Mouse (Mus musculus) ES-E14 (cell line): ENCODE results near the gene Serpine2. TPM values are rescaled to one million over a fixed set of nuclear protein-coding genes. Genes with fewer than 3 reads are reported as not detected.

ENCODE experiments used
- DNase-seq: peaks from one replicate; pipeline ENCODE4 v3.0.0-alpha.2; 2013; ENCODE audit warnings: low read depth, low spot score
- H3K27ac ChIP-seq: 2 replicates; pipeline ENCODE4 v1.5.1; 2012; ENCODE audit warnings: low read depth, mild to moderate bottlenecking, low read length, moderate library complexity, mixed read lengths; ENCODE audit not compliant: poor library complexity, insufficient read depth, severe bottlenecking
- H3K36me3 ChIP-seq: 2 replicates; pipeline ENCODE4 v1.6.1; 2012; ENCODE audit warnings: mild to moderate bottlenecking, low read length, moderate library complexity, mixed read lengths; ENCODE audit not compliant: control insufficient read depth, poor library complexity, insufficient read depth, severe bottlenecking
- H3K4me1 ChIP-seq, 2 experiments: fragments of 150-350 bp in 1 of 2; sonication (generic) in 1 of 2; 2 replicates each; pipeline ENCODE4 v1.6.1; 2012; ENCODE audit warnings: low read length in 2 of 2, mild to moderate bottlenecking in 1 of 2, mixed read lengths in 1 of 2; ENCODE audit not compliant: control insufficient read depth in 2 of 2, insufficient read depth in 2 of 2, poor library complexity in 1 of 2
- H3K4me3 ChIP-seq, 2 experiments: fragments of 150-350 bp in 1 of 2; sonication (generic) in 1 of 2; 2 replicates each; pipeline ENCODE4 v1.5.1; 2012; ENCODE audit warnings: low read length in 2 of 2, low read depth in 1 of 2, mild to moderate bottlenecking in 1 of 2, mixed read lengths in 1 of 2; ENCODE audit not compliant: insufficient read depth in 1 of 2, poor library complexity in 1 of 2, severe bottlenecking in 1 of 2
- H3K9ac ChIP-seq: 2 replicates; pipeline ENCODE4 v1.6.1; 2012; ENCODE audit warnings: low read depth, mild to moderate bottlenecking, low read length, mixed read lengths; ENCODE audit not compliant: poor library complexity, insufficient read depth, severe bottlenecking
- H3K9me3 ChIP-seq: fragments of 150-350 bp; sonication (generic); 2 replicates; pipeline ENCODE4 v1.6.1; 2012; ENCODE audit warnings: low read depth, mild to moderate bottlenecking, low read length; ENCODE audit not compliant: control insufficient read depth, insufficient read depth
- CHD2 ChIP-seq: IDR thresholded peaks from 2 replicates; pipeline ENCODE4 v1.6.1; 2014; ENCODE audit warnings: mild to moderate bottlenecking, low read depth, low read length, inconsistent platforms
- HCFC1 ChIP-seq: IDR thresholded peaks from 2 replicates; pipeline ENCODE4 v1.6.1; 2012; ENCODE audit warnings: low read length, inconsistent platforms, borderline replicate concordance; ENCODE audit not compliant: insufficient read depth
- MAFK ChIP-seq: IDR thresholded peaks from 2 replicates; pipeline ENCODE4 v1.6.1; 2014; ENCODE audit warnings: mild to moderate bottlenecking, low read depth, low read length, inconsistent platforms; ENCODE audit not compliant: insufficient read depth
- ZC3H11A ChIP-seq: IDR thresholded peaks from 2 replicates; pipeline ENCODE4 v1.6.1; 2012; ENCODE audit warnings: low read depth, mild to moderate bottlenecking, inconsistent platforms, low read length, borderline replicate concordance
- ZNF384 ChIP-seq: IDR thresholded peaks from 2 replicates; pipeline ENCODE4 v1.6.1; 2012; ENCODE audit warnings: low read depth, low read length, inconsistent platforms
- in situ Hi-C, 2 experiments: fragments of 600-800 bp; cut with MboI; formaldehyde crosslinking; loops; one replicate each; pipeline ENCODE4 v1.15.1; 2025; ENCODE audit warnings: low sequenced_read_pairs in 2 of 2, inconsistent platforms in 1 of 2; ENCODE audit not compliant: unreplicated experiment in 2 of 2
- total RNA-seq: library from RNA; depleted of rRNA; stranded (reverse); fragments of 300-350 nt; gene quantifications from 2 replicates; pipeline ENCODE4 v1.2.3, GENCODE M21; 2012

Serpine2 gene
- total RNA-seq, 1 experiment, result 37.0 TPM

GRCm38 (mm10) chr1:79806865-79807264, 54.1 kb downstream of the Serpine2 start:
- no peak overlapping the region for H3K27ac ChIP-seq
- H3K9me3 ChIP-seq, result no peaks in the 10 kb centered on the region
- no peaks in the 10 kb centered on the region for H3K4me1 ChIP-seq
- TF ChIP-seq ZNF384 (no peak), MAFK (no peak), CHD2 (no peak), HCFC1 (no peak), ZC3H11A (no peak)
- no peaks in the 10 kb centered on the region for H3K36me3 ChIP-seq
- no peak overlapping the region for H3K9ac ChIP-seq
- H3K4me3 ChIP-seq, result no peak overlapping the region
- in situ Hi-C loops, result no loop called here
- no peak for DNase-seq

- no peaks in the 10 kb centered on the region for H3K36me3 ChIP-seq
- H3K9me3 ChIP-seq, result no peaks in the 10 kb centered on the region
- DNase-seq, result no peak
- no peak for TF ChIP-seq CHD2
- no peak for TF ChIP-seq ZC3H11A
- no peak for TF ChIP-seq ZNF384
- TF ChIP-seq MAFK, result no peak
- TF ChIP-seq HCFC1, result no peak
- H3K27ac ChIP-seq, result no peak overlapping the region
- H3K4me1 ChIP-seq, result no peaks in the 10 kb centered on the region
- H3K9ac ChIP-seq, result no peak overlapping the region
- in situ Hi-C loops, result no loop called here
- no peak overlapping the region for H3K4me3 ChIP-seq
Observed at GRCm38 (mm10) chr1:79803614-79804013, 57.4 kb downstream of the Serpine2 start.

- Histone ChIP-seq H3K27ac (no peak overlapping the region), H3K4me1 (no peaks in the 10 kb centered on the region), H3K36me3 (no peaks in the 10 kb centered on the region), H3K9me3 (no peaks in the 10 kb centered on the region), H3K9ac (no peak overlapping the region), H3K4me3 (no peak overlapping the region)
- in situ Hi-C loops, result no loop called here
- DNase-seq, result no peak
- TF ChIP-seq CHD2 (no peak), ZC3H11A (no peak), ZNF384 (no peak), MAFK (no peak), HCFC1 (no peak)
Observed at GRCm38 (mm10) chr1:79802858-79803427, 58.0 kb downstream of the Serpine2 start.

GRCm38 (mm10) chr1:79797084-79797483, 63.9 kb downstream of the Serpine2 start:
- Histone ChIP-seq H3K9me3 (no peaks in the 10 kb centered on the region), H3K9ac (no peak overlapping the region), H3K4me1 (no peaks in the 10 kb centered on the region), H3K36me3 (no peaks in the 10 kb centered on the region), H3K27ac (no peak overlapping the region), H3K4me3 (no peak overlapping the region)
- in situ Hi-C loops, result no loop called here
- no peak for DNase-seq
- no peak for TF ChIP-seq HCFC1
- TF ChIP-seq CHD2, result no peak
- no peak for TF ChIP-seq ZC3H11A

GRCm38 (mm10) chr1:79786267-79786927, 74.6 kb downstream of the Serpine2 start:
- DNase-seq, result no peak

More at GRCm38 (mm10) chr1:79786267-79786927, 74.6 kb downstream of the Serpine2 start:
- H3K4me1 ChIP-seq, result no peaks in the 10 kb centered on the region
- no peak overlapping the region for H3K27ac ChIP-seq
- H3K9ac ChIP-seq, result no peak overlapping the region
- no peak for TF ChIP-seq ZC3H11A
- TF ChIP-seq CHD2, result no peak
- no peak for TF ChIP-seq HCFC1
- TF ChIP-seq MAFK, result no peak
- TF ChIP-seq ZNF384, result no peak
- no peaks in the 10 kb centered on the region for H3K9me3 ChIP-seq
- no peak overlapping the region for H3K4me3 ChIP-seq
- peaks cover 7% of the 10 kb centered on the region for H3K36me3 ChIP-seq
- in situ Hi-C loops, result no loop called here
